Mouse (Mus musculus) right cerebral cortex, postnatal 10 days (tissue): ENCODE measurements around the gene Fignl2.

ENCODE experiments used
- DNase-seq, 2 experiments: peaks; one replicate each; pipeline ENCODE4 v3.0.0; 2021; ENCODE audit warnings: low spot score in 2 of 2

Gene Fignl2

DNA sequence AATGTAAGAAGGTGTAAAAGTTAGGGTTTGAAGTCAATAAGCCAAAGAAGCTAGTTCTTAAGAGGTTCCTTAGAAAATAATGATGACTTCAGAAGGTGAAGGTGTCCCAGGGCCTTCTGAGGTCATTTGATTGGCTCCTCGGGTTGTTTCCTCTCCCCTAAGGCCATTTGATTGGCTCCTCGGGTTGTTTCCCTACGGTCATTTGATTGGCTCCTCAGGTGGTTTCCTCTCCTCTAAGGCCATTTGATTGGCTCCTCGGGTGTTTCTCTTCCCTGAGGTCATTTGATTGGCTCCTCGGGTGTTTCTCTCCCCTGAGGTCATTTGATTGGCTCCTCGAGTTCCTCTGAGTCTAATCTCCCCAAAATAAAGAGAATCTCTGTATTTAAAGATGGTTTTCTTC, 67.0 kb downstream of the Fignl2 start:
- no peak for DNase-seq

DNA sequence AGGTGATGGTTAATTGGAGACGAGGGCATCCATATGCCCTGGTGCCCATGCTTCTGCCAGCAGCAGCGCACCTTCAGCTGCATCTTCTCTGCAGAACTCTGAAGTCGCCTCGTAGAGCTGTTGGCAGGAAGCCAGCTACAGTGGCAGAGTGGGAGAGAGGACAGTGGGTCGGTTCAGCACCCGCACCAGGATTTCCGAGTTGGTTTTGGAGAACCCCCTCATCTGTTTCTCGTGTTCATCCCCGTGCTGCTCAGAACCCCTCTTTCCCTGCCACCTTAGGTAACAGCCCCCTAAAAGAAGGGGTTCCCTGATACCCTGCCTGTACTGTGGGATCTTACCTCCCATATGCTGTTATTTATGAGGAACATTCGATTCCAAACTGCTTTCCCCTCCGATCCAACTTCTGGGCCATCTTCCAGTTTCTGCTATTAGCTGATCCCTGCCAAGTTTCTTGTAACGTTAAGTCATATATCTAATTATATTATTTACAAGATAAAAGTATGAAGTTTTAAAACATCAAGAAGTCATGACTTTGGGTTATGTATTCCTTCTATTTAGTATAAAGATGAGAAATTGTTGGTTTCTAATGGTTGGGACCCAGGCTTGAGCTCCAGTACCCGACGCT, 69.9 kb downstream of the Fignl2 start:
- DNase-seq, result peak; percentile 56 to 66

DNA sequence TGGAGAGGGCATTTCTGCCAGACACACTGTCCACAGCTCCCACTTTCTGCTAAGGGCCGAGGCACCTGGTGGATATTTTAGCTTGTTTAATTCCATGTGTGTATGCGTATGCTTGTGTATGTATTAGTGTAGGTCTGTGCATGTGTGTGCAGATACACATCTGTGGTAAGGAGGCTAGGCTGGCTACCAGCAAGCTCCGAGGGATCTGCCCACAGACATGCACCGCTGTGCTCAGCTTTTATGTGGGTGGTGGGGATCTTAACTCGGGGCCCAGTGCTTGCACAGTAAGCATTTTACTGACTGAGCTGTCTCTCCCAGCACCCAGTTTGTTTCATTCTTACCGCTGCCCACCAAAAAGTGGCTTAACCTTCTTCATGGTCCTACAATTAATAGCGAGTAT, 71.1 kb downstream of the Fignl2 start:
- no peak for DNase-seq

DNA sequence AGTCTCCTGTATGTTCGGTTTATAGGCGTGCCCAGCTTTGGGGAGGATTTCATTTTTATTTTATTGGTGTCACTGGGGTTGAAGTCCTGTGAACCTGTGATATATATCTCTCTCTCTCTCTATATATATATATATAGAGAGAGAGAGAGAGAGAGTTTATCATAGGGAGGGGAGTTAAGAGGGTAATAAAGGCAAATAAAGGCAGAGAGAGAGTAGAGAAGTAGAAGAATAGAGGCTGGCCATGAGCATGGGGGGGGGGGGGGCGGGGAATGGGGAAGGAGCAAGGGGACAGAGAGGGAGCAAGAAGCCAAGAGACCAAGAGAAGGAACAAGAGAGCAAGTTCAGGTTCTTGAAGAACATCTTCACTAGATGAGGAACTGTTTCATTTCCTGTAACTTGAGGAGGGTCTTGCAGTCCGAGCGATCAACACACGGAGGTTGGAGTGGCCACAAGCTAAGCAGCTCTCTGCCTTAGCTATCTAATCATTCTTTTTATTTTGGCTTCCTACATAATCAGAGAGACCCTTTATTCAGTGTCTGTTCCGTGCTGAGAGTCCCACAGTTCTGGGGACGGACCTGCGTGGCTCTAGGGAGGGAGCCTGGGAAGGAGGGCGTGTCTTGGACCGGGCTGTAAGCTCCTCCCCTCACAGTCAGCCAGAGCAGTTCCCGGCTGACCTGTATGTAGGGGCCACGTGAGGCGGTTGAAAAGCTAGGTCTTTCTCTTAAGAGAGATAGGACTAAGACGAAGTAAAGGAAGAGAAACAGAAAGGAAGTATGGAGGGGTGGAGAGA, 71.9 kb downstream of the Fignl2 start:
- no peak for DNase-seq

DNA sequence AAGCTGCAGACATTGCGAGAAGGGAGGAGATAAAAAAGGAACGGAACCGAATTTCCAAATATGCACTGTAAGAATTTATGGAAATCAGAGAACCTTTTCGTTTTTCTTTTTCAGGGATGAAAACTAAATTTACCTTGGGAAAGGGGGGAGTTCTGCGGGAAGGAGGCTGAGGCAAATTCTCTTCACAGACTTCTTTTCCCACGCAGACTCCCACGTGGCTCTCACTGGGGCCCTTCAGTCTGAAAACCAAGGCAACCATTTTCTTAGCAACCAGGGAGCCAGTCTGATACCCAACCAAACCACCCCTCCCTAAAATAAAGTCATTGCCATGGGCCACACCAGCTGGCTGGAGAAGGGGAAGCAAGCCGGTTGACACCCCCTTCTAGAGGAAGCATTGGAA, 72.7 kb downstream of the Fignl2 start:
- peak; percentile 81 to 86 for DNase-seq

DNA sequence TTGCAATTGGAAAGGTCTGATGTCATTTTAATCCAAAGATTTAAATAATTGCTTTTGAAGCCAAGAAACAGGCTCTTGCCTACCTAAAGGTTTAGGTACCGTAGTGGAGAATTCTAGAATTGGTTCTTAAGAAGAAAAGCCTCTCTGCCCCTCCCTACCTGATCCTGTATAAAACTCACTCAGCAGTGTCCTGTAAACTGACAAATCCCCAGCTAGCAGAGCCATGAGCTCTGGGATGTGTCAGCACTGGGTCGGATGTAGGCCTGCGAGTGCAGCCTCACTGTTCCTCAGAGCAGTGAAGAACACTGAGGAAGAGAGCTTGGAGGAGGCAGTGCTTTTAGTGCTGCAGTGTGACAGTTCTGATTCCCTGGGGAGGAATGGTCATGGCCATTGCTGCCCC, 73.8 kb downstream of the Fignl2 start:
- DNase-seq, result no peak

DNA sequence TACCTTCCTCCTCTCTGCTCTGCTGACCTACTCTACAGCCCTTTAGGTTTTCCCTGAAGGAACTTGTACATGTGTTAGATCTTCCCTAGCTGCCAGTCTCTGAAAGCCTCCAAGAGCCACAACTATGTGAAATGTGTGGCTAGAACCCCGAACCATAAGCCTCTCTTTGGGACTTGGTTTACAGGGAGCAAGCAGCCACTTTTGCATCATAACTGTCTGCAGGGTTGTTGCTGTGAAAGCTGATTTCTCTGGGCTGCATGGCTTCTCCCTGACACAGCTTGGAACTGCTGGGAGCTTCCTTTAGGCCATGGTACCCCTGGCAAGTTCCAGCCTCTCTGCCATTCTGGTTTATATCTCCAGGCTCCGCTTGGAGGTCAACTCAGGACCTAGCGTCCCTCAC, 75.9 kb downstream of the Fignl2 start:
- no peak for DNase-seq

DNA sequence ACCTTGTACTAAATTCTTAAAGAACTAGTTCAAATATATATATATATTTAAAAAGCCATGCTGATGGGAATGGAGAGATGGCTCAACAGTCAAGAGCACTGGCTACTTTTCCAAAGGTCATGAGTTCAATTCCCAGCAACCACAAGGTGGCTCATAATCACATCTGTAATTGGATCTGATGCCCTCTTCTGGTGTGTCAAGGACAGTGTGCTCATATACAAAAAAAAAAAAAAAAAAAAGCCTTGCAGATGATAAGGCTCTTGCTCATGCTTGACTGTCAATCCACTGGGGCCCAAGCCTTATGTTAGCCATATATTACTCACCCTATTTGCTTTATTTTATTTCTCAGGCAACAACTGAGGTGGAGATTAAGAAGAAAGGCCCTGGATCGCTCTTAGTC, 76.7 kb downstream of the Fignl2 start:
- DNase-seq, result no peak
